Mouse (Mus musculus) olfactory bulb, adult 2 months (tissue): ENCODE results near the gene H2-M10.6. TPM values are rescaled to one million over a fixed set of nuclear protein-coding genes. Genes with fewer than 3 reads are reported as not detected.

Experiments
- H3K27ac ChIP-seq: fragments of 200-500 bp; 2 replicates; pipeline ENCODE4 v1.5.1; 2012; ENCODE audit warnings: low read depth, low read length; ENCODE audit not compliant: insufficient read depth
- H3K4me1 ChIP-seq: fragments of 200-500 bp; 2 replicates; pipeline ENCODE4 v1.6.1; 2012; ENCODE audit warnings: low read length; ENCODE audit not compliant: control insufficient read depth, insufficient read depth
- H3K4me3 ChIP-seq: fragments of 200-500 bp; 2 replicates; pipeline ENCODE4 v1.5.1; 2012; ENCODE audit warnings: mild to moderate bottlenecking, low read depth, low read length, moderate library complexity; ENCODE audit not compliant: insufficient read depth
- CTCF ChIP-seq: fragments of 200-500 bp; IDR thresholded peaks from 2 replicates; pipeline ENCODE4 v1.5.1; 2012; ENCODE audit warnings: low read depth, mild to moderate bottlenecking, low read length, moderate library complexity; ENCODE audit not compliant: insufficient read depth
- POLR2A ChIP-seq: fragments of 200-500 bp; IDR thresholded peaks from 2 replicates; pipeline ENCODE4 v1.6.1; 2012; ENCODE audit warnings: mild to moderate bottlenecking, low read depth, low read length, moderate library complexity; ENCODE audit not compliant: insufficient read depth
- WGBS: fragments of 180-500 bp; shearing (Covaris S2); methylation state at CpG from one replicate; pipeline ENCODE4 v1.1.7; 2018; 5-methylcytosine and 5-hydroxymethylcytosine counted together
- polyA plus RNA-seq: library from polyadenylated mRNA; stranded (reverse); fragments of >200 nt; gene quantifications from 2 replicates; pipeline ENCODE4 v1.2.4, GENCODE M21; 2012; ENCODE audit warnings: low replicate concordance; ENCODE audit not compliant: missing spikeins, insufficient read depth, insufficient read length

Gene H2-M10.6
- polyA plus RNA-seq, 1 experiment: not detected

- no peaks in the 10 kb centered on the region; the same call in 1 of the 2 replicates for H3K4me1 ChIP-seq
- WGBS: 89% methylated on average over 5 of the region's 5 CpGs
- TF ChIP-seq CTCF (no peak), POLR2A (no peak)
- H3K4me3 ChIP-seq: no peak overlapping the region
- no peak overlapping the region for H3K27ac ChIP-seq
Observed at GRCm38 (mm10) chr17:36851627-36852026, 39.7 kb downstream of the H2-M10.6 start.

- Histone ChIP-seq H3K27ac (no peak overlapping the region), H3K4me3 (no peak overlapping the region), H3K4me1 (no peaks in the 10 kb centered on the region)
- WGBS: 95% methylated on average over 3 of the region's 3 CpGs
- TF ChIP-seq POLR2A (no peak), CTCF (no peak)
Observed at GRCm38 (mm10) chr17:36855484-36855883, 43.5 kb downstream of the H2-M10.6 start.

- TF ChIP-seq CTCF: no peak
- TF ChIP-seq POLR2A: no peak
- H3K4me3 ChIP-seq: no peak overlapping the region
- H3K4me1 ChIP-seq: no peaks in the 10 kb centered on the region
- H3K27ac ChIP-seq: no peak overlapping the region
- WGBS: 87% methylated on average over 4 of the region's 4 CpGs
Observed at GRCm38 (mm10) chr17:36856236-36856635, 44.3 kb downstream of the H2-M10.6 start.

GRCm38 (mm10) chr17:36858181-36858580, 46.2 kb downstream of the H2-M10.6 start:
- Histone ChIP-seq H3K27ac (no peak overlapping the region), H3K4me1 (no peaks in the 10 kb centered on the region), H3K4me3 (no peak overlapping the region)
- 89% methylated on average over 3 of the region's 3 CpGs for WGBS
- TF ChIP-seq CTCF (no peak), POLR2A (no peak)

DNA sequence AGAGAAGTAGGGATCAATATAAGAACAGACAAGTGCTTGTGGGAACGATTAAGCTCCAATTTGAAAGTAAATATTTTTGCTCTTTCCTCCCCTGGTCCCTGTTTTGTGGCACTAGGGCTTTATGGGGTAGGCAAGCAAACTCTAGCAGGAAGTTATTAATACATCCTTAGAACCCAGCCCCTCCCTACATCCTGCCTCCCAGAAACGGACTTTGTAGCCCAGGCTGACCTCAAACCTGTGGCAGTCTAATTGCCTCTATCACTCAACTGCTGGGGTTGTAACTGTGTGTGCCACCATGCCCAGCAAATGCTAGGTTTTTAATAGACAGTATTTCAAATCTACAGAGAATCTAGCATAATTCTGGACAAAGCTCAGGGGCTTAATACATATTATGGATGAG, 49.7 kb downstream of the H2-M10.6 start:
- 56% methylated on average over 2 of the region's 2 CpGs for WGBS
- Histone ChIP-seq H3K27ac (no peak overlapping the region), H3K4me1 (peaks cover 2% of the 10 kb centered on the region), H3K4me3 (no peak overlapping the region)
- no peak for TF ChIP-seq CTCF
- no peak for TF ChIP-seq POLR2A

Other genes with a start within 250 kb of the H2-M10.6 start
- gene H2-M9, start 169.5 kb upstream of the H2-M10.6 start, polyA plus RNA-seq: not detected in 2 replicates
- not detected in 2 replicates for gene H2-M1, start 140.0 kb upstream of the H2-M10.6 start, polyA plus RNA-seq
- gene H2-M10.5, start 39.3 kb upstream of the H2-M10.6 start, polyA plus RNA-seq: not detected in 2 replicates
- gene Trim26, start 25.0 kb downstream of the H2-M10.6 start, polyA plus RNA-seq: not detected in 2 replicates
- not detected in 2 replicates for gene Trim15, start 55.0 kb downstream of the H2-M10.6 start, polyA plus RNA-seq
- gene Trim10, start 57.4 kb downstream of the H2-M10.6 start, polyA plus RNA-seq: not detected in 2 replicates
- gene Trim40, start 78.0 kb downstream of the H2-M10.6 start, polyA plus RNA-seq: not detected in 2 replicates
- not detected in 2 replicates for gene Trim31, start 85.9 kb downstream of the H2-M10.6 start, polyA plus RNA-seq
- gene Rnf39, start 130.7 kb downstream of the H2-M10.6 start, polyA plus RNA-seq: not detected in 2 replicates
- not detected in 2 replicates for gene Ppp1r11, start 139.6 kb downstream of the H2-M10.6 start, polyA plus RNA-seq
- gene Znrd1, start 146.4 kb downstream of the H2-M10.6 start, polyA plus RNA-seq: not detected in 2 replicates
- not detected in 2 replicates for gene Znrd1as, start 146.4 kb downstream of the H2-M10.6 start, polyA plus RNA-seq
- gene 2410137M14Rik, start 169.1 kb downstream of the H2-M10.6 start, polyA plus RNA-seq: not detected in 2 replicates
- not detected in 2 replicates for gene H2-M5, start 177.4 kb downstream of the H2-M10.6 start, polyA plus RNA-seq
- not detected in 2 replicates for gene Zfp57, start 189.0 kb downstream of the H2-M10.6 start, polyA plus RNA-seq
- gene Mog, start 211.2 kb downstream of the H2-M10.6 start, polyA plus RNA-seq: not detected in 2 replicates
- gene Gabbr1, start 233.8 kb downstream of the H2-M10.6 start, polyA plus RNA-seq: 220 and 221 TPM in 2 replicates